Mouse (Mus musculus): ENCODE measurements around the gene Rfc2. TPM values are rescaled to one million over a fixed set of nuclear protein-coding genes. Genes with fewer than 3 reads are reported as not detected.

The Rfc2 gene
- total RNA-seq, 2 experiments from 2014 or later, result 17.0 to 18.0 TPM

DNA sequence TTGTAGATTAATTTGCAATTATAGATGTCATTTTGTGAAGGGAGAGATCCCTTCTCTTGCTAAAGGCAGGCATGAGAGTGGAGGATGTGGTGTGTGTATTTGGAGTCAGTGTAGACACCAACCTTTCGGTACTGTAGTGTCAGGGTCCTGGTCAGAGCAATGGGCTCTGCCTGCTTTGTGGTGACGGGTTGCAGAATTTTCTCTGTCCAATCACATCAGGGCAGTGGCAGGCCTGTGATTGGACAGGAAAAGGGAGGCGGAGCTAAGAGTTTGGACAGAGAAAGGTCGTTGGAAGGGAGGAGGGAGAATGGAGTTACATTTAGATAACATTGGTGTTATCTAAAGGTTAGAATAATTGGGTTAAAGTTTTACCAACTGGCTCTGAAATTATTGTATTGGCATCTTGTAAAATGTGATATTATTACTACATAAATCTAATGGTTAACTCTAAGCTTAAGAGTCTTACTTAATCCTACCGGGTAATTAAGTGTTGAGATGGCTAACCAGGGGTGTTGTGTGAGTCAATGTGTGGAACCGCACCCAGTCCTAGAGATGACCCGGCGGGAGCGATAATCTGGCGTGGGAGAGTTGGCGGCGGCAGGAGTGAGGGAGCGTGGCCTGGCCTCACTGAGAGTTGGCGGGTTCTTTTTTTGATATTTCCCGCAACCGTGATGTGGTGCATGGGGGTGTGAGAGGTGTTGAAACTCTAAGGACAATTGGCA lies 20.6 kb upstream of the Rfc2 start:
- intact Hi-C loops (cut with DNase I), result no loop called here
- DNase-seq, result no peak

DNA sequence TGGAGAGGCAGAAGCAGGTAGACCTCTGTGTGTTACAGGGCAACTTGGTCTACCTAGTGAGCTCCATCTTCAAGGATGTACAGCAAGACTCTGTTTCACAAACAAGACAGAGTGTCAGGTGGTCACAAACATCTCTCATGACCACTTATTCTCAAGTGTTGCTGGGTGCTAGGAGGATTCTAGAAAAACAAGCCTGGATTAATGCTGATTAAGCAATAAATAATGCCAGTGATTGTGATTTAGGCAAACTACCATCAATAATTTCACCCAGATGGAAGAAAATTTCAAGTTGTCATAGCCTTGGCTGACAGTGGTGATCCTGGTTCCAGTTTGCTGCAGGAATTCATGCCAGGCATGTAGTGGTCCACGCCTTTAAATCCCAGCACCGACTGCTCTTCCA lies 16.9 kb upstream of the Rfc2 start:
- intact Hi-C loops (cut with DNase I), result no loop called here
- no peak for DNase-seq

DNA sequence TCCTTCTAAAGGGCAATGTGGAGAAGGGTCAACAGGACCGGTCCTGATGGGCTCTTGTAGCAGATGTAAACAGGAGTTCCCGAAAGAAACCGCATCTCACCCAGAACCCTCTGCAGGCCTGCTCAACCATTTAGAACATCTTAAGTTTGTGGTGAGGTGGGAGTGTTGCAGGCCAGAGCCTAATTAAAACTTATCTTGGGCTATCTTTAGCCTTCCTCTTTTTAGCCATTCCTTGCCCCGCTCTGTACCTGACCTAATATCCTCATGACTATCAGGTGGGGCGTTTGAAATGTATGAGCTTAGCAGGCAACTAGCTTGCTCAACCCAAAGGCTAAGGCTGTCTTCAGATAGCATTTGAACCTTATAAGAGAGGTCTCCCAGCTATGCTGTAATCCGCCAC lies 15.5 kb upstream of the Rfc2 start:
- no peak for DNase-seq
- intact Hi-C loops (cut with DNase I), result no loop called here

DNA sequence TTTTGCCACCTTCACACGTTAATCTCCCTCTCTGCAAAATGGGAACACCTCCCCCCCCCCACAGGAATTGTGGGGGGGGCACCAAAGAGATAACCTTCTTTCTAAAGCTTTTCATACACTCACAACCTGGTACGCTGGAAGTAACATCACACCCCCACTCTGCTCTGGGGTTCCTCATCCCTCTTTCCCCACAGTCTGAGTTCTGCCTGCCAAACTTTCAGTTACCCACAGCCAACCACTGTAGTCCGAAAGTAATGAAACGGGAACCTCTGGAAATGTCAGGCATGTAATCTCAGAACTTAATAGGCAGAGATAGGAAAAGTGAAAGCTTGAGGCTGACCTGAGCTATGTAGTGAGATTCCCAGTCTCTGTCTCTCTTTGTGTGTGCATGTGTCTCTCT lies 13.7 kb upstream of the Rfc2 start:
- DNase-seq, result no peak
- intact Hi-C loops (cut with DNase I), result no loop called here

DNA sequence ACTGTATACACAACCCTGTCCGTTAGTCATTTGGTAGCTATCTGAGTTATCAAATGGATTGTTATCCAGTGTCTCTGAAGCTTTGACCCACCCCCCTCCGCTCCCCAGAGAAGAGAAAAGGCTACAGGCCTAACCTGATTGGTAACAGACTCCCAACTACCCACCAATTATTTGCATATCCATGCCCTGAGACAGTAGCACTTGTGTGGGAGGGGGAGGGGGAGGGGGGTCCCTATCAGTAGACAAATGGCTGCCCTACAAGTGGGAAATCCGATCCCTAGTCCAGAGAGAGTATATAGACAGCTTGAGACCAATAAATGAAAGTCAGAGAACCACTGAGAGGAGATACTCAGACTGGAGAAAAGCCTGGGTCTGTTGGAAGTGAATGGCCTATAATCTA lies 13.1 kb upstream of the Rfc2 start:
- intact Hi-C loops (cut with DNase I), result no loop called here
- DNase-seq, result no peak

DNA sequence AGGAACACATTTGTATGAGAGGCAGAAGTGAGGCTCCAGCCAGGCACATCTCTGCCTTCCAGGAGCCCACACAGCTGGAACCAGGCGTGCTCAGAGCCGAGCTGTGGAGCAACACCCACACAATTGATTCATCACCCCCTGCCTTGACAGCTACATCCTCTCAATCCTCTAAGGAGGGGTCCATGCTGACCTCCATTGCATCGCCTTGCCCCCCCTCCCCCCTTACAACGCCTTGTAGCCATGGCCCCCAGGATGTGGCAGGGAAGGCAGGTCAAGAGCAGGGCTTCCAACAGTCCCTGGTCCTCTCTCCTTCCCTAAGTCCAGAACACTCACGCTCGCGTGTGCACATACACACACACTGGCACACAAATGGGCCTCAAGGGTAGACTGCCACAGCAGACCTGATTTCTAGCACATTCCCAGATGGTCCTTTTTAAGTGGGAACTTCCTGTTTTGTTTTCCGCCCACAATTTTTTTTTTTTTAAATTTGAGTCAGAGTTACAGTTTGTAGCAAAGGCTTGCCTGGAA lies 12.1 kb upstream of the Rfc2 start:
- intact Hi-C loops (cut with DNase I), result no loop called here
- no peak for DNase-seq

DNA sequence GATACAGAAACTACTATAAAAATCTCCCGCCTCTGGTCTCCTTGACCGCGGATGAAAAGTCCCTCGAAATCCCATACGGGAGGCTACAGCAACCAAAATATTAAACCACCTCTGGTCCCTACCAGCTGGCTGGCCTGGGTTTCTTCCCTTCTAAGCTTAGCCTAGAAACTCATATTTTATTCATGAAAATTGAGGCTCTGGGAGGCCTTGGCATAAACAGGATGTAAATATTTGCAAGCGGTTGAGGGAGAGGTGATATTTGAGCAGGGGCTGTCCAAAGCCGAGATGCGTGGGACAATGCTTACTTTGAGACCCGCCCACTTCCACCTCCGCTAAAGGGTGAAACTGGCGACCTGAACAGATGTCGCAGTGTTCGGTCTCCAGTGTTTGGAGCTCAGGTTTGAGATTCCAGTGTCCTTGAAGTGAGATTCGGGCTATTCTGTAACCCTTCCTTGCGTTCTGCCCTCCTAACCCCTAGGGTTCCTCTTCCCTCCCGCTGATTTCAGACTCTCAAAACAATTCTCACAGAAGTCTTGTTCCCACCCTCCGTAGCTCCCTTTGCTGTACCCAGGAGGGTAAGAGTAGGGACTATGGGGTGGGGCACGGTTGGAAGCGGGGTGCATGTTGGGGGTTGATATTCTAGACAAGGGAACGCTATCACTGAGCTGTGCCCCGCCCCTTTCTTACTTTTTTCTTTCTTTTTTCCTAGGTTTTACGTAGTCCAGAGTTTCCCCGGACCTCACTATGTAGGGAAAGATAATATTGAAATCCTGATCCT lies 9.2 kb upstream of the Rfc2 start:
- DNase-seq, result peak in 1 of 2 experiments; percentile 27
- intact Hi-C loops (cut with DNase I), result no loop called here

DNA sequence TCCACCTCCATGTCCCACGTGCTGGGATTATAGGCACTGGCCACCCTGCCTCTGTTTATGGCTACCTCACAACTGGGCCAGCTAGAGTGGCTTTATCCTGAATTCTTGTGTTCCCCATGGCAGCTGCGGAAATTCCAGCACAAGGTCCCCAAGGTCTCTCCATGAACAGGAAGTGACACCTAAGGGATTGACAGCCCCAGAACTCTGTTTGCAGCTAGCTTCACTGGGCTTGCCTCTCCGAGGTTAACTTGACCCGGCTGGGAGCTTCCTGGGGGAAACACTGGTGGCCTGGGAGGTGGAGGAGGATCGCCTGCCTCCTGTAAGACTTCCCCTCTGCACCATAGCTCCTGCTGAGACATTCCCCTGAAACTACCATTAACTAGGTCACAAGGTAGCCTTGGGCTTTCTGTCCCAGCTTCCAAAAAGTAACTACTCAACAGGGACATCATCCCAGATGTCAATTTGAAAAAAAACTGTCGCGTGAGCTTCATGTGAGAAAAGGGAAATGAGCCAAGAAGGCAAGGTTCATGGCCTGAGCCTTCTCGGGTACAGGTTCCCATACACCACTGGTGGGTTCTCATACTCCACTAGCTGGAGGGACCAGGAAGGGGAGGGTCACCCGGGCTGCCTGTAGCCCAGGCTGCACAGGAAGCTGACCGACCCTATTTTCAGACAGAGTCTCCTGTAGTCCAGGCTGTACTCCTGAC lies 8.5 kb upstream of the Rfc2 start:
- no peak for DNase-seq
- intact Hi-C loops (cut with DNase I), result no loop called here

DNA sequence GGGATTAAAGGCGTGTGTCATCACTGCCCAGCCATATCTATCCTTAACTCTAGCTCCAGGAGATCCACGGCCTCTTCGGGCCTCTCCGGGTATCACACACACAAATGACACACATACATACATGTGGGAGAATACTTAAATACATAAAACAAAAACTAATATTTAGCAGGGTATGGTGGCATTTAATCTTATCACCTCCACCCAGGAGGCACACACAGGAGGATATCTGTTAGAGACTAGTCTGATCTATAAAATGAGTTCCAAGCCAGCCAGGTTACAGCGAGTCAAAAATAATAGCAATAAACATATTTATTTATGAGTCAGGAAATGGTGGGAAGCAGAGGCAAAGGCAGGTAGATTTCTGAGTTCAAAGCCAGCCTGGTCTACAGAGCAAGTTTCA lies 5.3 kb upstream of the Rfc2 start:
- intact Hi-C loops (cut with DNase I), result no loop called here
- no peak for DNase-seq

DNA sequence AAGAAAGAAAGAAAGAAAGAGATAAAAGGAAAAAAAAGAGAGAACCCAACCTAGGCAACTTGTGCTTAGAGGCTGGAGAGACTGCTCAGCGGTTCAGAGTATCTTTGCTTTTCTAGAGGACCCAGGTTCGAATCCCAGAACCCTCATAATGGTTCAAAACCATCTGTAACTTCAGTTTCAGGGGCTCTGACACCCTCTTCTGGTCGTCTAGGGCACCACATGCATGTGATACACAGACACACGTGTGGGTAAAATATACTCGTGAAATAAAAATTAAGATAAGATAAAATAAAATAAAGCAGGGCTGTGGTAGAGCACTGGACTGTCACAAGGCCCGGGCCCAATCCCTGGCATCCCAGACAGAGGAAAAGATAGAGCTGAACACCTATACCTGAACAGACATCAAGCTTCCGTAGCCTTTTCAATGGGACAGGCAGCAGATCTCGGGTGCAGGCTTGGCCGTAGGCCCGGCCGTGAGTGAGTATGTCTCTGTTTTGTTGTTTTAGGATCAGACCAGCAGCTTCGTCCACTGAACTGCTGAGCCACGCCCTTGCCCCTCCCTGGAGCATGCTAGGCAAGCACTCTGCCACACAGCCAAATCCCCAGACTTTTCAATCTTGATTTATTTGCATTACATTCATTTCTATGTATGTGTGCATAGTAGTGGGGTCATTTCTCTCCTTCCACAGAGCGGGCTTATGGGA lies 4.5 kb upstream of the Rfc2 start:
- intact Hi-C loops (cut with DNase I), result no loop called here
- no peak for DNase-seq

DNA sequence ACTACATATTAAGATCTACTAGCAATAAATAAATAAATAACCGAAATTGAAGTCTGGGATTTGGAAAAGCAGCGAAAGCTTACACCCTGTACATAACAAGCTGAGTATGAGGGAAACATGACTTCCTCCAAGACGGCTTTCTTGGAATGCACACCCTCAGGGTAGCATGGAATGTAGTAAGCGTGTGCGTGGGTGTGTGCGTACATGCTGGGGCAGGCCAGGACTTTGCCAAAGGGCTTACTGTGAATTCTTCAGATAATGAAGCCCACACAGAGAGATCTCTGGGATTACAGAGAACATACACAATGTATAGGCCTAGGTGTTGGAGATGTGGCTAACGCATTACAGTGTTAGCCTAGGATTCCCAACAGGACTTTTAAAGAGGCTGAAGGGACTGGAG lies 3.6 kb upstream of the Rfc2 start:
- intact Hi-C loops (cut with DNase I), result no loop called here
- no peak for DNase-seq

DNA sequence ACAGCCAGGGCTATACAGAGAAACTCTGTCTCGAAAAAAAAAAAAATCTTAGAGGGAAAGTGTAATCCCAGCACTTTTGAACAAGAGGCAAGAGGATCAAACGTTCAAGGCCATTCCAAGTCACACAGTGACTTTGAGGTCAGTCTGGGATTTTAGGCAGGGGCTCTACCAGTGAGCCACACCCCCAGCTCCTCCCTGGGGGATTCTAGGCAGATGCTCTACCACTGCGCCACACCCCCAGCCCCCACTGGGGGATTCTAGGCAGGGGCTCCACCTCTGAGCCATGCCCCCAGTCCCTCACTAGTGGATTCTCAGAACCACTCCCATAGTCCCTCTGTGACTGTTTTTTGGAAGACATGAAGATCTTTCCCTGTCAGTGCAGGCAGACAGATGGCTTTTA lies 2.0 kb upstream of the Rfc2 start:
- intact Hi-C loops (cut with DNase I), result no loop called here
- DNase-seq, result no peak

DNA sequence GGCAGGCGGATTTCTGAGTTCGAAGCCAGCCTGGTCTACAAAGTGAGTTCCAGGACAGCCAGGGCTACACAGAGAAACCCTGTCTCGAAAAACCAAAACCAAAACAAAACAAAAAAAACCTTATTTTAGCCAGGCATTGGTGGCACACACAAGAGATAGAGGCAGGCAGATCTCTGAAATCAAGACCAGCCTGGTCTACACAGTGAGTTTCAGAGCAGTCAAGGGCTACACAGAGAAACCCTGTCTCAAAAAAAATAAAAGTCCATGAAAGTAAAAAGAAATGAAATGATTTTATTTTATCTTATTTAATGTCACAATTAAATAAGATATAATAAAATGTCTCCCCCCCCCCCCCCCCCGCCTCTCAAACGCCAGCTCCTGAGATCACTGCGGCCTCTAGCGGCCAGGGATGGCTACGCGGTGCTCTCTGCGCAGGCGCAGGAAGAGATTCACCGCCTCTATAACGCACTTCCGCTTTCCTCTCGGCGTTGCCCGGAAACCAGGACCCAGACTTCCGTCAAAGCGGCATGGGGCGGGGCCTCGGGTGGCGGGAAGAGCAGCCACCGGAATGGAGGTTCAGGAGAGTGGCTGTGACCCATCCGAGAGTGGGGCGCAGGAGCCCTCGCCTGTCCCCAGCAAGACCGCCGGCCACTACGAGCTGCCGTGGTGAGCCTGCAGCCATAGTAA lies 1.2 kb downstream of the Rfc2 start:
- DNase-seq, result peak; percentile 95 to 97
- intact Hi-C loops (cut with DNase I), result no loop called here

DNA sequence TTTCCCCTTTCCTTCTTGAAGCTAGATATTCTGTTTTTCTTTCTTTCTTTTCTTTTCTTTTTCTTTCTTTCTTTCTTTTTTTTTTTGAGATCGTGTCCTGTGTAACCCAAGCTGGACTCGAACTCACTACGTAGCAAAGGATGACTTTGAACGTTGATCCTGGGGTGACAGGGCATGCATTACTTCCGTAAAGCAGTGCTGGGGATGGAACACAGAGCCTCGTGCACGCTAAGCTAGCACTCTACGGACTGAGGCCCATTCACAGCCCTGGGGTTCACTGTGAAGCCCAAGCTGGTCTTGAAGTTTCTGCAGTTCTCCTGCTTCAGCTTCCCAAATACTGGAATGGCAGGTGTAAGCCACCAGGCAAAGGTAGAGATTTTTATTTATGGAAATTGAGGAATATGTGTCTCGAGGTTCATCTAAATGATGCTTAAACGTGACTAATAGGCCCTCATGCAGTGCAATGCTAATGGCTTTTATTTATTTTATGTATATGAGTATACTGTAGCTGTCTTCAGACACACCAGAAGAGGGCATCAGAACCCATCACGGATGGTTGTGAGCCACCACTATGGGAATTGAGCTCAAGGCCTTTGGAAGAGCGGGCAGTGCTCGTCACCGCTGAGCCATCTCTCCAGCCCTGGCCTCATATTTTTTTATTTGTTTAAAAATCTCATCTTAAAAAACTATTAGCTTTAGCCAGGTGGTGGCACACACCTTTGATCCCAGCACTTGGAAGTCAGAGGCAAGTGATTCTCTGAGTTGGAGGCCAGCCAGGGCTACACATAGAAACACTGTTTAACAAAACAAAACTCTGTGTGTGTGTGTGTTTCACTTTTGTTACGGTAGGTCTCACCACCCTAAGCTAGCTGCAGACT lies 2.1 kb downstream of the Rfc2 start:
- DNase-seq, result no peak

DNA sequence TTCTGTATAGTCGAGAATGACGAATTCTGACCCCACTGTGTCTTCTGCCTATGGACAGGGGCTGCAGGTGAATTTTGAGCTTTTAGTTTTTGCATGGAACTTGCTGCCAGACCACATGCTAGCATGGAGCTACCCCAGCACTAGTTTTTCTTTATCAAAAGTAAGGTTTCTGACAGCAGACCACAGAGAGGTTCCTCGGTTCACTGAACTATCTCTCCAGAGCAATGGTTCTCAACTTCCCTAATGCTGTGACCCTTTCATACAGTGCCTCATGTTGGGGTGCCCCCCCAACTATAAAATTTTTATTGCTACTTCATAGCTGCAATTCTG lies 2.7 kb downstream of the Rfc2 start:
- intact Hi-C loops (cut with DNase I), result no loop called here

More for the DNA sequence above, 2.1 kb downstream of the Rfc2 start:
- intact Hi-C loops (cut with DNase I), result no loop called here

DNA sequence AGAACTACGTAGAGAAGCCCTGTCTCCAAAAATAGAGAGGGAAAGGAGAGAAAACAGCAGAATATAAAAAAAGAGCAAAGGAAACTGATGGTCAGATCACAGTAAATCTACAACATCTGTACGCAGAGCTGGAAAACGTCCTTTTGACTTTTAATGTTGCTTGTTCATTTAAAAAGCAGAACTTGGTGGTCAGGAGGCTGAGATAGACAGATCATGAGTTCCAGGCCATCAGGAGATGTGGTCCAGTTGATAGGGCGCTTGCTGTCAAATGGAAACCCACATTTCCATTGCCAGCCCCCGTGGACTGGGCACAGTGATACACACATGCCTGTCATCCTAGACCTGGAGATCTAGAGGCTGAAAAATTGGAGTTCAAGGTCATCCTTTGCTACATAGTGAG lies 3.6 kb downstream of the Rfc2 start:
- intact Hi-C loops (cut with DNase I), result no loop called here
- no peak for DNase-seq

More for the DNA sequence above, 2.7 kb downstream of the Rfc2 start:
- no peak for DNase-seq

DNA sequence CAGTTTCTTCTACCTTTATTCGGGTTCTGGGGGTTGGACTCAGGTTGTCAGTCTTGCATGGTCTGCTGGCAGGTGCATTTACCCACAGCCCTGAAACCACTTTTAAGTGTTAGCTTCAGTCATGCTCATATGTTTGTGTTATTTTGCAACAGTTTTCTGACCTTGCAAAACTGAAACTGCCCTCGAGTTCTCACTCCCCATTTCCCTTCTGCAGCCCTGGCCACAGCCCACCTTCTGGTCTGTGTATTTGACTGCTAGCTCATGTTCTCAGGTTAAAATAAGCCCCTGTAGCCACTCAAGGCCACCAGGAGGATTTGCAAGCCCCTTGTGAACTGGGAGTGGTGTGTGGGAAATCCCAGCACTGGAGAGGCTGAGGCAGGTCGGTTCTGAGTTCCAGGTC lies 8.7 kb downstream of the Rfc2 start:
- no peak for DNase-seq
- intact Hi-C loops (cut with DNase I), result loop anchor here (10.0 kb wide), 1 partner anchor 215 kb away; no protein-coding TSS in a partner anchor

DNA sequence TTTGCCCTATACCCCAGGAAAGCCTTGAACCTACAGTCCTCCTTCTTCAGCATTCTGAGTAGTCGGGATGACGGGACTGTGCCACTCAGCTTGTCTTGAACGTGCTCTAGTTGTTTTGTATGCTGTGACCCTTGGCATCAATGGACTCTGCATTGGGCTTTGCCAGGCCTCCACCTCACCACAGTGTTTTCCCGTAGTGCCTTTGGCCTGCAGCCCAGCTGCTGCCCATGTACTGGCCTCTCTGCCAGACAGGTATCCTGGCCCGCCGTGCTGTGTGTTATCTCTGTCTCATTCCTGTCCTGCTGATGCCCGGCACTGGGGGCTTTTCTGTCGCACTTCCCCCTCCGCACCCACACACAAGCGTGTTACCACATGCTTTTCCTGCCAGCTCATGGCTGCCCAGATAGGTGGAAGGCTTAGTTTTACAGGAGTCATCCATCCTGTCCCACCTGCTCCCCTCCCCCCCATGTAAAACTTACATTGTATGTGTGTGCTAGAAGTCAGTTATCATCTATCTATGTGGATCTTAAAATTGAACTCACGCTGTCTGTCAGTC lies 10.9 kb downstream of the Rfc2 start:
- DNase-seq, result no peak
- intact Hi-C loops (cut with DNase I), result loop anchor here (10.0 kb wide), 1 partner anchor 217 kb away; no protein-coding TSS in a partner anchor

DNA sequence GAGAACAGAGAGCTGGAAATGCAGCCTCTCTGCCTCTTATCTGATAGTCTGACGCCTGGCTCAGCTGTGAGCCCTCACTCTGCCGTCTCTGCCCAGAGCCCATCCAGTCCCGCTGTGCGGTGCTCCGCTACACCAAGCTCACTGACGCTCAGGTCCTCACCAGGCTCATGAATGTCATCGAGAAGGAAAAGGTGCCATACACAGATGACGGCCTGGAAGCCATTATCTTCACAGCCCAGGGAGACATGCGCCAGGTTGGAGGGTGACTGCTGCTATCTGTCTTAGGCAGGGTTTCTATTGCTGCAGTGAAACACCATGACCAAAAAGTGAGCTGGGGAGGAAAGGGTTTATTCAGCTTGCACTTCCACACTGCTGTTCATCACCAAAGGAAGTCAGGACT lies 11.9 kb downstream of the Rfc2 start:
- no peak for DNase-seq
- intact Hi-C loops (cut with DNase I), result loop anchor here (10.0 kb wide), 1 partner anchor 218 kb away; no protein-coding TSS in a partner anchor

All from gastrocnemius, postnatal 36 days (tissue).